Mouse (Mus musculus): ENCODE measurements around the gene Helt.

- TF ChIP-seq ELF1 (IDR thresholded peaks at IDR 0.05; ENCODE audit: low read depth, low read length) (no peak), POLR2A (IDR thresholded peaks at IDR 0.05; ENCODE audit: low read depth, low read length) (no peak), ZC3H11A (IDR thresholded peaks at IDR 0.05; ENCODE audit: low read depth, low read length) (no peak), TCF12 (IDR thresholded peaks at IDR 0.05; ENCODE audit: low read depth, low read length) (no peak), CTCF (conservative IDR thresholded peaks at IDR 0.05 in 1 of 2, IDR thresholded peaks at IDR 0.05 in 1 of 2; ENCODE audit: low read depth in 2 of 2, low read length in 2 of 2) (no peak)
These were observed 2.4 kb downstream of the Helt start for GRCm38 (mm10) chr8:46291931-46292675.

Data from CH12.LX (cell line).